Mouse (Mus musculus) hindbrain, embryonic 11.5 days (tissue): ENCODE results near the gene Fbxo39. TPM values are rescaled to one million over a fixed set of nuclear protein-coding genes. Genes with fewer than 3 reads are reported as not detected.

Source experiments
- ATAC-seq: fragments of 200-750 bp; cut with Nextera tagmentation; 2 replicates; pipeline ENCODE4 v1.8.0; 2017; ENCODE audit warnings: mild to moderate bottlenecking, moderate TSS enrichment, moderate library complexity; ENCODE audit not compliant: low FRiP score
- DNase-seq: peaks from one replicate; pipeline ENCODE4 v3.0.0-alpha.2; 2015; ENCODE audit warnings: low spot score
- H3K27ac ChIP-seq: fragments of 300-500 bp; sonication (generic); 2 replicates; pipeline ENCODE4 v1.5.1; 2014; ENCODE audit warnings: mild to moderate bottlenecking, low read depth, low read length
- H3K27me3 ChIP-seq: fragments of 300-500 bp; sonication (generic); 2 replicates; pipeline ENCODE4 v1.6.1; 2014; ENCODE audit warnings: mild to moderate bottlenecking, low read length, moderate library complexity, mixed read lengths; ENCODE audit not compliant: control insufficient read depth, insufficient read depth
- H3K36me3 ChIP-seq: fragments of 300-500 bp; sonication (generic); 2 replicates; pipeline ENCODE4 v1.6.1; 2014; ENCODE audit warnings: mild to moderate bottlenecking, low read length, moderate library complexity, mixed read lengths; ENCODE audit not compliant: control insufficient read depth, insufficient read depth
- H3K4me1 ChIP-seq: fragments of 300-500 bp; sonication (generic); replicated peaks from 2 replicates; pipeline ENCODE4 v1.6.1; 2014; ENCODE audit warnings: low read length, mixed read lengths; ENCODE audit not compliant: control insufficient read depth, insufficient read depth
- H3K4me2 ChIP-seq: fragments of 300-500 bp; sonication (generic); replicated peaks from 2 replicates; pipeline ENCODE4 v1.6.1; 2014; ENCODE audit warnings: mild to moderate bottlenecking, low read depth, low read length
- H3K4me3 ChIP-seq: fragments of 300-500 bp; sonication (generic); 2 replicates; pipeline ENCODE4 v1.5.1; 2014; ENCODE audit warnings: low read depth, low read length
- H3K9ac ChIP-seq: fragments of 300-500 bp; sonication (generic); 2 replicates; pipeline ENCODE4 v1.6.1; 2014; ENCODE audit warnings: low read depth, low read length
- H3K9me3 ChIP-seq: fragments of 300-500 bp; sonication (generic); 2 replicates; pipeline ENCODE4 v1.6.1; 2016; ENCODE audit warnings: low read length; ENCODE audit not compliant: control insufficient read depth
- WGBS: fragments of 180-500 bp; shearing (Covaris S2); extraction: QIAGEN DNeasy Blood & Tissue Kit; methylation state at CpG from one replicate; pipeline ENCODE4 v1.1.7; 2014; 5-methylcytosine and 5-hydroxymethylcytosine counted together
- polyA plus RNA-seq: library from polyadenylated mRNA; unstranded; fragments of >200 nt; fragmentation: Nextera tagmentation; extraction: Ambion mirVana; gene quantifications from 2 replicates; pipeline ENCODE4 v1.2.1, GENCODE M21; 2014

The Fbxo39 gene
- polyA plus RNA-seq, 1 experiment from 2014 or later: not detected

- H3K4me2 ChIP-seq: no peak overlapping the region
- no peaks in the 10 kb centered on the region for H3K36me3 ChIP-seq
- no peaks in the 10 kb centered on the region for H3K27me3 ChIP-seq
- no peak overlapping the region for H3K9ac ChIP-seq
- no peaks in the 10 kb centered on the region for H3K4me1 ChIP-seq
- no peak overlapping the region for H3K4me3 ChIP-seq
- DNase-seq (no peak), ATAC-seq (no peak)
- no peak overlapping the region for H3K27ac ChIP-seq
- H3K9me3 ChIP-seq: no peaks in the 10 kb centered on the region
- WGBS: 81% methylated on average over 5 of the region's 5 CpGs
These were observed 6.8 kb upstream of the Fbxo39 start for GRCm38 (mm10) chr11:72307461-72307860.

GRCm38 (mm10) chr11:72308982-72309381 is 5.3 kb upstream of the Fbxo39 start:
- H3K27me3 ChIP-seq: peaks cover 2% of the 10 kb centered on the region; the same call in 1 of the 2 replicates
- no peak overlapping the region for H3K4me3 ChIP-seq
- H3K9ac ChIP-seq: no peak overlapping the region
- no peak overlapping the region for H3K27ac ChIP-seq
- no peak overlapping the region for H3K4me2 ChIP-seq
- ATAC-seq (no peak), DNase-seq (no peak)
- no peaks in the 10 kb centered on the region for H3K4me1 ChIP-seq
- whole genome bisulfite sequencing: 72% methylated on average over 2 of the region's 2 CpGs
- H3K36me3 ChIP-seq: no peaks in the 10 kb centered on the region
- H3K9me3 ChIP-seq: no peaks in the 10 kb centered on the region

GRCm38 (mm10) chr11:72310491-72310890 is 3.8 kb upstream of the Fbxo39 start:
- H3K27ac ChIP-seq: no peak overlapping the region
- H3K4me2 ChIP-seq: no peak overlapping the region
- ATAC-seq (no peak), DNase-seq (no peak)
- no peak overlapping the region for H3K9ac ChIP-seq
- 91% methylated on average over 4 of the region's 4 CpGs for WGBS
- H3K36me3 ChIP-seq: no peaks in the 10 kb centered on the region
- peaks cover 9% of the 10 kb centered on the region for H3K27me3 ChIP-seq
- no peak overlapping the region for H3K4me3 ChIP-seq
- H3K9me3 ChIP-seq: no peaks in the 10 kb centered on the region
- no peaks in the 10 kb centered on the region for H3K4me1 ChIP-seq

- 84% methylated on average over 10 of the region's 10 CpGs for WGBS
- DNase-seq: no peak
These were observed 2.8 kb upstream of the Fbxo39 start for GRCm38 (mm10) chr11:72311355-72312001.

GRCm38 (mm10) chr11:72318026-72318425 is 3.8 kb downstream of the Fbxo39 start:
- DNase-seq (no peak), ATAC-seq (no peak)
- Histone ChIP-seq H3K36me3 (no peaks in the 10 kb centered on the region), H3K9ac (no peak overlapping the region), H3K4me2 (no peak overlapping the region), H3K27me3 (peaks cover 9% of the 10 kb centered on the region), H3K9me3 (no peaks in the 10 kb centered on the region), H3K4me1 (no peaks in the 10 kb centered on the region), H3K27ac (no peak overlapping the region), H3K4me3 (no peak overlapping the region)
- 84% methylated on average over 5 of the region's 5 CpGs for WGBS

More at GRCm38 (mm10) chr11:72311355-72312001, 2.8 kb upstream of the Fbxo39 start:
- no peak for ATAC-seq
- Histone ChIP-seq H3K4me2 (no peak overlapping the region), H3K27ac (no peak overlapping the region), H3K9ac (no peak overlapping the region), H3K4me1 (no peaks in the 10 kb centered on the region), H3K36me3 (no peaks in the 10 kb centered on the region), H3K9me3 (no peaks in the 10 kb centered on the region), H3K27me3 (peaks cover 9% of the 10 kb centered on the region), H3K4me3 (no peak overlapping the region)

- H3K27me3 ChIP-seq: no peaks in the 10 kb centered on the region
- H3K9me3 ChIP-seq: no peaks in the 10 kb centered on the region
- H3K4me1 ChIP-seq: no peaks in the 10 kb centered on the region
- DNase-seq (no peak), ATAC-seq (no peak)
- H3K9ac ChIP-seq: no peak overlapping the region
- H3K36me3 ChIP-seq: no peaks in the 10 kb centered on the region
- no peak overlapping the region for H3K4me2 ChIP-seq
- H3K4me3 ChIP-seq: no peak overlapping the region
- 67% methylated on average over 3 of the region's 3 CpGs for WGBS
- H3K27ac ChIP-seq: no peak overlapping the region
These were observed 10.2 kb downstream of the Fbxo39 start for GRCm38 (mm10) chr11:72324431-72324830.

GRCm38 (mm10) chr11:72325701-72326100 is 11.5 kb downstream of the Fbxo39 start:
- H3K27ac ChIP-seq: no peak overlapping the region
- ATAC-seq (no peak), DNase-seq (no peak)
- H3K27me3 ChIP-seq: no peaks in the 10 kb centered on the region
- no peaks in the 10 kb centered on the region for H3K36me3 ChIP-seq
- no peaks in the 10 kb centered on the region for H3K4me1 ChIP-seq
- H3K4me3 ChIP-seq: no peak overlapping the region
- WGBS: 93% methylated on average over 4 of the region's 4 CpGs
- no peaks in the 10 kb centered on the region for H3K9me3 ChIP-seq
- no peak overlapping the region for H3K4me2 ChIP-seq
- H3K9ac ChIP-seq: no peak overlapping the region

GRCm38 (mm10) chr11:72332951-72333667 is 18.9 kb downstream of the Fbxo39 start:
- Histone ChIP-seq H3K4me2 (no peak overlapping the region), H3K27ac (no peak overlapping the region), H3K4me3 (no peak overlapping the region), H3K9me3 (no peaks in the 10 kb centered on the region), H3K36me3 (no peaks in the 10 kb centered on the region), H3K4me1 (no peaks in the 10 kb centered on the region; the same call in 1 of the 2 replicates), H3K9ac (no peak overlapping the region), H3K27me3 (no peaks in the 10 kb centered on the region)
- 80% methylated on average over 9 of the region's 9 CpGs for WGBS
- DNase-seq: no peak
- no peak for ATAC-seq

- Histone ChIP-seq H3K36me3 (no peaks in the 10 kb centered on the region), H3K4me3 (no peak overlapping the region), H3K9ac (no peak overlapping the region), H3K4me2 (no peak overlapping the region), H3K9me3 (no peaks in the 10 kb centered on the region), H3K4me1 (peaks cover 3% of the 10 kb centered on the region; the same call in 1 of the 2 replicates), H3K27ac (no peak overlapping the region), H3K27me3 (no peaks in the 10 kb centered on the region)
- DNase-seq (no peak), ATAC-seq (no peak)
- 89% methylated on average over 4 of the region's 4 CpGs for WGBS
These were observed 20.4 kb downstream of the Fbxo39 start for GRCm38 (mm10) chr11:72334653-72335052.
